Mouse (Mus musculus) liver, embryonic 13.5 days (tissue): Measurements from ENCODE around the gene Ubtd2. TPM values are rescaled to one million over a fixed set of nuclear protein-coding genes. Genes with fewer than 3 reads are reported as not detected.
A peak's percentile ranks its signal among the peaks of the same experiment; 100 is the strongest.

Experiments used
- ATAC-seq: fragments of 200-750 bp; cut with Nextera tagmentation; 2 replicates; pipeline ENCODE4 v1.8.0; 2017; ENCODE audit warnings: low read depth, mild to moderate bottlenecking, moderate number of reproducible peaks, moderate library complexity
- DNase-seq: peaks from one replicate; pipeline ENCODE4 v3.0.0; 2022
- H3K27ac ChIP-seq: fragments of 300-500 bp; sonication (generic); 2 replicates; pipeline ENCODE4 v1.5.1; 2015; ENCODE audit warnings: moderate library complexity, mild to moderate bottlenecking, inconsistent platforms
- H3K27me3 ChIP-seq: fragments of 300-500 bp; sonication (generic); 2 replicates; pipeline ENCODE4 v1.6.1; 2015; ENCODE audit warnings: mild to moderate bottlenecking, inconsistent platforms
- H3K36me3 ChIP-seq: fragments of 300-500 bp; sonication (generic); 2 replicates; pipeline ENCODE4 v1.6.1; 2015; ENCODE audit warnings: mild to moderate bottlenecking, inconsistent platforms
- H3K4me1 ChIP-seq: fragments of 300-500 bp; sonication (generic); replicated peaks from 2 replicates; pipeline ENCODE4 v1.6.1; 2015; ENCODE audit warnings: inconsistent platforms
- H3K4me2 ChIP-seq: fragments of 300-500 bp; sonication (generic); 2 replicates; pipeline ENCODE4 v1.6.1; 2015; ENCODE audit warnings: inconsistent platforms, mild to moderate bottlenecking, moderate library complexity
- H3K4me3 ChIP-seq: fragments of 300-500 bp; sonication (generic); replicated peaks from 2 replicates; pipeline ENCODE4 v1.5.1; 2015; ENCODE audit warnings: mild to moderate bottlenecking, inconsistent platforms
- H3K9ac ChIP-seq: fragments of 300-500 bp; sonication (generic); 2 replicates; pipeline ENCODE4 v1.6.1; 2015; ENCODE audit warnings: mild to moderate bottlenecking, inconsistent platforms
- H3K9me3 ChIP-seq: fragments of 300-500 bp; sonication (generic); replicated peaks from 2 replicates; pipeline ENCODE4 v1.6.1; 2016; ENCODE audit warnings: inconsistent platforms
- WGBS: fragments of 180-500 bp; shearing (Covaris S2); methylation state at CpG from one replicate; pipeline ENCODE4 v1.1.7; 2015; ENCODE audit not compliant: insufficient replicate concordance; 5-methylcytosine and 5-hydroxymethylcytosine counted together
- polyA plus RNA-seq: library from polyadenylated mRNA; unstranded; fragments of >200 nt; fragmentation: Nextera tagmentation; extraction: Ambion mirVana; gene quantifications from 2 replicates; pipeline ENCODE4 v1.2.1, GENCODE M21; 2015

Gene Ubtd2
- polyA plus RNA-seq, 1 experiment from 2014 or later: 5.9 TPM

DNA sequence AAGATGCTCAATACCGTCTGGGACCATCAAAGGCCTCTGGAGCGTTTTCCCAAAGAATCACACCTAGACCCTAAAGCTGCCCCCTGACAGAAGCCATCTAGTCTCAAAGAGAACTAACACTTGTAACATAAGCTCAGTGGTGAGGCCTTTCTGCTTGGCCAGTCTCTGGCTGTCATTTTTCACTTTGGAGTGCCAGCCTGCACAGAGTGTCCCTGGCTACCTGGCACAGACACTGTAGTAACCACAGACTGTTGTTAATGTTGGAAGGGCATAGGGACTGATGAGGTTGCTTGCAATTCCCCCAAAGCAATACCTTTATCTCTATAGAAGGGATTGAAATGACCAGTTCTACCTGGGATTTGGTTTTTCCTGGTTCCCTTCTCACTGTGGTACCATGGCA is 66.1 kb downstream of the Ubtd2 start:
- peaks cover 12% of the 10 kb centered on the region for H3K4me1 ChIP-seq
- H3K4me2 ChIP-seq: no peak overlapping the region
- H3K36me3 ChIP-seq: peaks cover 2% of the 10 kb centered on the region; the same call in 1 of the 2 replicates
- no peak overlapping the region for H3K4me3 ChIP-seq
- 82% methylated on average over 2 of the region's 2 CpGs for WGBS
- H3K9ac ChIP-seq: no peak overlapping the region
- H3K9me3 ChIP-seq: no peaks in the 10 kb centered on the region
- ATAC-seq (no peak), DNase-seq (no peak)
- no peak overlapping the region for H3K27ac ChIP-seq
- no peaks in the 10 kb centered on the region for H3K27me3 ChIP-seq

DNA sequence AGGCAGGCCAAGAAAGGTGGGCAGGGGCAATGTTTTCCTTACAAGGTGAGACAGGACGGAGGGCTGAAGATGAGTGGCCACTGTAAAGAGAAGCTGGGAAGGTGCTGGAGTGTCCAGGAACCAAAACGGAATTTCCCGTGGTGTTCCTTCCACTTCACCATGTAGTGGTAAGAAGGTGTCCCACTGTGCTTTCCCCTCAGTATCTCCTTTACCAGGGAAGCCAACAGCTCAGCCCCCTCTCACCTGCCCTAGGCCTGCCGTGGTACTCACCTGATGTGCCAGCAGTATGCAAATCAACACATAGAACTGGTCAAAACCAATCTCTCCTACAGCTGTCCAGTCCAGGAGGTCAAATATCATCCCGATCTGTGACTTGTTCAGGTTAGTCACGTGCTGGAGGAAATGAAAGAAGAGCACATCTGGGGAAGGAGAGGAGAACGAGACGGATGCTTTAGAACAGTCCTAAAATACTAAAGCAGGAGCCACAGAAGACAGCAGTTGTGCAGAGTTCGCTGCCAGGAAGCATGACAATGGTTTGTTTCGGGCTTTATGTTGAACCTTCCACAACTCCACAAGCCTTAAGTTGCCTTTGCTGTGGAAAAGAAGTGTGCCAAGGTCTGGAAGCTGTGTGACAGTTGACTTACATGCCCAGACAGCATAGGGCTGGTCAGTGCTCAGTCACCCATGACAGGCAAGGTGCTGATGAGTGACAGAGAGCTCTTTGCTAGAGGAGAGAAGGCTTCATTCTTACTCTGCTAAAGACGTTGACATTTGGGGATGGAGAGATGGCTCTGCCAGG is 69.2 kb downstream of the Ubtd2 start:
- Histone ChIP-seq H3K27me3 (no peaks in the 10 kb centered on the region), H3K27ac (no peak overlapping the region), H3K9ac (no peak overlapping the region), H3K4me3 (no peak overlapping the region), H3K36me3 (no peaks in the 10 kb centered on the region), H3K9me3 (no peaks in the 10 kb centered on the region), H3K4me1 (peaks cover 5% of the 10 kb centered on the region), H3K4me2 (no peak overlapping the region)
- WGBS: 66% methylated on average over 11 of the region's 11 CpGs
- DNase-seq: no peak
- no peak for ATAC-seq

DNA sequence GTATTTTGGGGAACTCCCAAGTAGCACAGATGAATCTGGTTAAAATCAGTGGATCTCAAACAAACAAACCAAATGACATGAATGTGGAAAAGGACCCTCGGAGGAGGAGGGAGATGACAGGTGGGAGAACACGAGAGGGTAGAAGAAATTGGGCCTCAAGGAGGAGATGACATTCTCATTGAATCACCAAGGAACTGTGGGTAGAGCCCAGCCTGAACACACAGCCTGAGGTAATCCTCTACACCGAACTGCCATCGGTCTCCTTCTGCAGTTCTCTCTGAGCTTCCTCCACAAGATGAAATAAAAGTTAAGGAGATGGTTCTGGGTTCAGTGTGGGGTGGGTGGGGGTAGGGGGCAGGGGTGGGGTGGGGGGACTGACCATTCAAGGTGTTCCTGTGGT is 71.8 kb downstream of the Ubtd2 start:
- H3K9ac ChIP-seq: no peak overlapping the region
- H3K9me3 ChIP-seq: no peaks in the 10 kb centered on the region
- no peak overlapping the region for H3K27ac ChIP-seq
- WGBS: 79% methylated on average over 4 of the region's 4 CpGs
- no peaks in the 10 kb centered on the region for H3K36me3 ChIP-seq
- H3K27me3 ChIP-seq: no peaks in the 10 kb centered on the region
- H3K4me3 ChIP-seq: no peak overlapping the region
- H3K4me1 ChIP-seq: peaks cover 13% of the 10 kb centered on the region
- DNase-seq (no peak), ATAC-seq (no peak)
- no peak overlapping the region for H3K4me2 ChIP-seq

DNA sequence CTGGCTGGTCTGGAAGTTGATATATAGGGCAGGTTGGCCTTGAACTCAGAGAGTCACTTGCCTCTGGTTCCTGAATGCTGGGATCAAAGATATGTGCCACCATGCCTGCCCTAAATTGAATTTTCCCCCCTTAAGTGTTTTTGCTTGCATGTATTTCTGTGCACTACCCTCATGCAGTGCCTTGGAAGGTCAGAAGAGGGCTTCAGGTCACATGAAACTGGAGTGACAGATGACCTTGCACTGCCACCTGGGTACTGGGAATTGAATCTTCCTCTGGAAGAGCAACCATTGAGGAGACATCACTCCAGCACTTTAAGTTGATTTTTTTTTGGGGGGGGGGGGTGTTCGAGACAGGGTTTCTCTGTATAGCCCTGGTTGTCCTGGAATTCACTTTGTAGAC is 75.0 kb downstream of the Ubtd2 start:
- H3K36me3 ChIP-seq: no peaks in the 10 kb centered on the region
- 55% methylated on average over 1 of the region's 1 CpGs for WGBS
- no peaks in the 10 kb centered on the region for H3K27me3 ChIP-seq
- H3K9me3 ChIP-seq: no peaks in the 10 kb centered on the region
- H3K4me1 ChIP-seq: peaks cover 38% of the 10 kb centered on the region
- no peak for ATAC-seq
- H3K27ac ChIP-seq: no peak overlapping the region
- no peak overlapping the region for H3K4me2 ChIP-seq
- DNase-seq: no peak
- H3K4me3 ChIP-seq: no peak overlapping the region
- no peak overlapping the region for H3K9ac ChIP-seq

DNA sequence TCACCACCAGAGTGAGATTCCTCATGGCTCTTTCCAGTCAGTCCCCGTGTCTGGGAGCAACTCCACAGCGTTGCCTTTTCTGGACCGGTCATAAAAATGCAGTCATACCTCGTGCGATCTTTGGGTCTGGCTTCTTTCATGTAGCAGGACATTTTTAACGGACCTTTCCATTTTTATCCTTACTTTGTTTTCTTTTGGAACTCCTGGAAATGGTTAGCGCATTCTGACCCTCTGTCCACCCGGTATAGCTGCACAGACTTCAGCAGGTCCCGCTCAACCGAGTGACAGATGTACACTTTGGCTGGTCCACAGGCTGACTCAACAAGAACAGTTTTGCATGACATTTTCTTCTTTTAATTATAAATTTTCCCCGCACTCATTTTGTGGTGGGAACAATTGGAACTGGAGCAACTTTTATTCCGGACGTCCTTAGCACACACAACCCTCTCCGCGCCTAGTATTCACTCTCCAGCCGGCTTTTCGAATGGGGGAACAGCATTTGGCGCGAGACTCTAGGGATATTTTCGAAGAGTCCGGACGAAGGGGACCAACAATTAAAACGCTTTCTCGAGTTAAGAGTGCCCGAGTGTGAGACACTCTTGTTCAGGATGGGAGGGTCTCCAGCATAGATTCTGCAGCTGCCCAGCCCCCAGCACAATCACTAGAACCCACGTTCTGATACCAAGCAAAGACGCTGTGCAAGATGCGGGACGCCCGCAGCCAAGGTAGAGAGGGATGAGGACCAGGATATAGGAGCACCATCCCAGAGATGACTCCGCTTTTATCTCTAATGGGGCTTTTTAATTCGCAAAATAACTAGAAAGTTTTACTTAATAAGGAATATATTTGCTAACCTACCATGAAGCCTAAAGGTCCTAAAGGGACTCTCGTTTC is 76.9 kb downstream of the Ubtd2 start, which contains the start of gene Efcab9:
Gene Efcab9 (minus strand): TSS at position 211 of the 894 bp plus-strand sequence.
- H3K4me1 ChIP-seq: peaks cover 57% of the 10 kb centered on the region
- DNase-seq: no peak
- ATAC-seq: no peak

DNA sequence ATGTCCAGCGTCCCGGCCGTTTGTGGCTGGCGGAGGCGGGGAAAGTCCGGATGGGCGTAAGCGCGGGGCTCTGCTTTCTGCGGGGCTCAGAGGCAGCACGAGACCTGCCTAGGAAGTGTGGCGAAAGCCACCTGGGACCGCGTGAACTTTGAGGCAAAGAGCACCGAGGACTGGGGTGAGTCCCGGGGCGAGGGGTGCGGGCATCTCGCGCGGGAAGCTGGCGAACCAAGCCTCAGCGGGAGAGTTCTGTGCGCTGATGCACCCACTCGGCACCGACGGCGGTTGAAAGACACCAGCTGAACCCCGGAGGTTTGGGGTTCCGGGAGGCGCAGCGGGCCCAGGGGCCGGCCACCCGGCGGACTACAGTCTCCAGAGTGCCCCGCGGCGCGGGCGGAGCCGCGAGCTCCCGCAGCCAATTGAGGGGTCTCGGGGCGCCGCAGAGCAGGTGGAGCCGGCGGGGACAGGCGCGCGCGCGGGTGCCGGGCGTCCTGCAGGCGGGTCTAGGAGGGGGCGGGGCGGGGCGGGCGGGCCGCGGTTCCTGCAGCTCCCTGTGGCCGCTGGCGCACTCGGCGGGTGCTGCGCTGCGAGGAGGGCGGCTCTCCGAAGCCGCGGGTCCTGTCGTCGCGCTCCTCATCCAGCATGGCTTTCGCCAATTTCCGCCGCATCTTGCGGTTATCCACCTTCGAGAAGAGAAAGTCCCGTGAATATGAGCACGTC is 77.8 kb downstream of the Ubtd2 start, which contains the start of gene Stk10:
Gene Stk10 (plus strand): TSS at position 541 of the 717 bp plus-strand sequence.
- ATAC-seq (peak; percentile 94), DNase-seq (peak; percentile 85)
- Histone ChIP-seq H3K9me3 (no peaks in the 10 kb centered on the region), H3K4me2 (peak within 1 kb of the TSS; percentile 100), H3K36me3 (no peaks in the 10 kb centered on the region), H3K4me1 (peaks cover 65% of the 10 kb centered on the region), H3K27ac (peak within 1 kb of the TSS; percentile 84), H3K9ac (peak within 1 kb of the TSS; percentile 87), H3K27me3 (no peaks in the 10 kb centered on the region), H3K4me3 (peak within 1 kb of the TSS; percentile 81)
- under 1% methylated on average over 82 of the region's 82 CpGs for WGBS

More for the DNA sequence above, 76.9 kb downstream of the Ubtd2 start, which contains the start of gene Efcab9:
- peak within 1 kb of the TSS; percentile 100 for H3K4me2 ChIP-seq
- peak within 1 kb of the TSS; percentile 87 for H3K9ac ChIP-seq
- H3K4me3 ChIP-seq: peak within 1 kb of the TSS; percentile 81
- no peaks in the 10 kb centered on the region for H3K27me3 ChIP-seq
- 7% methylated on average over 33 of the region's 33 CpGs for WGBS
- H3K36me3 ChIP-seq: no peaks in the 10 kb centered on the region
- peak within 1 kb of the TSS; percentile 84 for H3K27ac ChIP-seq
- H3K9me3 ChIP-seq: no peaks in the 10 kb centered on the region

DNA sequence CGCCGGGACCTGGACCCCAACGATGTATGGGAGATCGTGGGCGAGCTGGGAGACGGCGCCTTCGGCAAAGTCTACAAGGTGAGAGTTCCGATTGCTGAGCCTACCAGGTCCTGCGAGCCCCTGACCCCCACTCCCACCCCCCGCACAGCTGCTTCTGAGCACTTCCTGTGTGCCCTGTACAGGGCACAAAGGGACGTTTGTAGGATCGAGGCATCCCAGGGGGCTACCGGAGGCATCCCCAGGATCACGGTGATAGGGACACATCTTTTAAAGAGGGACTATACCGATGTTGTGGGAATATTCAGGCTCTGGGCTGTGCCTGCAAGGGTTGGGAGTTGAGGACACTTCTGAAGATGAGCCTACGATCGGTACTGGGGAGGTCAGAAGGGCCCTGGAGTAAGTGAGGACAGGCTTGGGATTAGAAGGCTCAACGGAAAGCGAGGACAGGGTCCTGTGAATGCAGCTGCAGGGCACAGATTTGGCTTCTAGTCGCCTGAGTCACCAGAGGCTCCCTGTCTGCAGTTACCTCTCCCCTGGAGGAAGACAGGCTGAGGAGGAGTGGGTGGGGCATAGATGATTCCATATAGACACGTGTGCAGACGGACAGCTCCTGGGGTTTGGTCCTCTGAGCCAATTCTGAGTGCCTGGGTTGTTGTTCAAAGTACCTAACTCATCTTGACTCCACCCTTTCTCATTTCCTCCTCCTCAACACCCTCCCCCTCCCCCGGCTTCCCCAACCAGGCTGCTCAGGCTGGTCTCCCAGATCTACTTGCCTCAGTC is 78.5 kb downstream of the Ubtd2 start:
- H3K4me1 ChIP-seq: peaks cover 73% of the 10 kb centered on the region
- WGBS: under 1% methylated on average over 24 of the region's 24 CpGs
- H3K27ac ChIP-seq: peak overlapping the region; percentile 84
- no peaks in the 10 kb centered on the region for H3K9me3 ChIP-seq
- peak overlapping the region; percentile 81 for H3K4me3 ChIP-seq
- H3K27me3 ChIP-seq: no peaks in the 10 kb centered on the region
- ATAC-seq: peak; percentile 50
- DNase-seq: peak; percentile 51
- no peaks in the 10 kb centered on the region for H3K36me3 ChIP-seq
- peak overlapping the region; percentile 100 for H3K4me2 ChIP-seq
- H3K9ac ChIP-seq: peak overlapping the region; percentile 87

DNA sequence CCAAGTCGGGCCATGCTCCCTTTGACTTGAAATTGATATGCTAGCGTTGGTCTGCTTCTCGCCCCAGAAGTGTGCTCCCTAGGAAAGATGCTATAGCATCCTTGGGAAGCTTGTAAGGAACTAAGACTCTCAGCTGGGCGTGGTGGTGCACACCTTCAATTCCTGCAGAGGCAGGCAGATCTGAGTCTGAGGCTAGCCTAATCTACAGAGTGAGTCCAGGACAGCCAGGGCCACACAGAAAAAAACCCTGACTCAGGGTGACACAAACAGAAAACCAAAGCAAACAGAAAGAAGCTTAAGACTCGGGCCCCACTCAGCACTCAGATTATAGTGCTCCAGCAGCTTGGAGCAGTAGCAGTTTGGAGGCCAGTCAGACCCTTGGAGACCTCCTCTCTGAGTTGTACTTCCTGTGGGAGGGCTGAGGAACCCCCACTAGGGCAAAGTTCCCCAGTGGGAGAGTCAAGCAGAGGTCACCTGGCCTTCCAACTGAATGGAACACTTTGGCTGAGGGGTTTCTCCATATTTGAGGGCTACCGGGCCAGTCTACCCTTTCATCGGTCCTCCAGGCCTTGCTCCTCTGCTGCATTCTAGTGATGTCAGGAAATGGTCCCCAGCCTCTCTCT is 79.4 kb downstream of the Ubtd2 start:
- peak overlapping the region; percentile 87 for H3K9ac ChIP-seq
- WGBS: 56% methylated on average over 7 of the region's 7 CpGs
- DNase-seq (no peak), ATAC-seq (peak; percentile 16; the same call in 1 of the 2 replicates)
- no peaks in the 10 kb centered on the region for H3K36me3 ChIP-seq
- no peaks in the 10 kb centered on the region for H3K9me3 ChIP-seq
- peak overlapping the region; percentile 81 for H3K4me3 ChIP-seq
- H3K4me2 ChIP-seq: peak overlapping the region; percentile 100
- peak overlapping the region; percentile 84 for H3K27ac ChIP-seq
- peaks cover 82% of the 10 kb centered on the region for H3K4me1 ChIP-seq
- no peaks in the 10 kb centered on the region for H3K27me3 ChIP-seq

DNA sequence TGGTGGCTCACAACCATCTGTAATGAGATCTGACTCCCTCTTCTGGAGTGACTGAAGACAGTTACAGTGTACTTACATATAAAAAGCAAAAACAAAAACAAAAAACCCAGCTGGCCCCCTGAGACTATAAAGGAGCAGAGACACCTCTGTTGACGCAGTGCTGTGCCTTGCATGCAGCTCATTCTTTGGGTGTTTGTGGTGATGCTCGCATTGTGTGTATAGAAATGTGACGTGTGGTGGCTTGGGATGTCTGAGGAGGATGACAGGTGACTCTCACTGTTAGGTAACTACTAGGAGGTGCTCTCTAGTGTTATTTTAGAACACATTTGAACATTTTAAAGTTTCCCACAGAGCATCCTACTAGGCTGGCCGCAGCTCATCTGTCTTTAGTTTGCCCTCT is 80.5 kb downstream of the Ubtd2 start:
- Histone ChIP-seq H3K27ac (no peak overlapping the region), H3K9ac (no peak overlapping the region), H3K36me3 (no peaks in the 10 kb centered on the region), H3K4me1 (peaks cover 91% of the 10 kb centered on the region), H3K9me3 (no peaks in the 10 kb centered on the region), H3K27me3 (no peaks in the 10 kb centered on the region), H3K4me2 (peak overlapping the region; percentile 100), H3K4me3 (no peak overlapping the region)
- DNase-seq (no peak), ATAC-seq (no peak)
- 85% methylated on average over 4 of the region's 4 CpGs for WGBS

DNA sequence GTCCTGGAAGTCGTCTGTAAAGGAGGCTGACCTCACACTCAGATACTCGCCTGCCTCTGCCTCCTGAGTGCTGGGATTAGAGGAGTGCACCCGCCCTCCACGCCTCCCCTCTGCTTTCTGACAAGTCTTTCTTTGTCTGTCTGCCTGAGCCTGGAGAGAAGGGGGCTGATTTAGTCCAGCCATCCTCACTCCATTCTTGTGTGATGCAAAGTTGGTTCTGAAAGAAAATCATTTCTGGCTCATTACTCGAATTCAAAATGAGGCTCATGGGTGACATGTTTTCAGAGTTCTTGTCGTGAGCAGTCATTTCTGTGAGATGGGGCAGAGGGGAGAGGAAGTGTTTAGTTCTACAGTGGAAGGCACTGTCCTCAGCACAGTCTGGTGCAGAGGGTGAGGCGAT is 81.8 kb downstream of the Ubtd2 start:
- WGBS: 59% methylated on average over 7 of the region's 7 CpGs
- peak overlapping the region; percentile 21; the same call in 1 of the 2 replicates for H3K27ac ChIP-seq

More for the DNA sequence above, 81.8 kb downstream of the Ubtd2 start:
- peaks cover 93% of the 10 kb centered on the region for H3K4me1 ChIP-seq
- no peak overlapping the region for H3K4me2 ChIP-seq
- no peak for ATAC-seq
- no peak overlapping the region for H3K4me3 ChIP-seq
- no peaks in the 10 kb centered on the region for H3K27me3 ChIP-seq
- H3K36me3 ChIP-seq: no peaks in the 10 kb centered on the region
- H3K9me3 ChIP-seq: no peaks in the 10 kb centered on the region
- DNase-seq: no peak
- H3K9ac ChIP-seq: no peak overlapping the region
